Mouse (Mus musculus) midbrain, postnatal 0 days (tissue): ENCODE measurements around the gene Jpt1. TPM values are rescaled to one million over a fixed set of nuclear protein-coding genes. Genes with fewer than 3 reads are reported as not detected.

Experiments used
- ATAC-seq: fragments of 200-750 bp; cut with Nextera tagmentation; 2 replicates; pipeline ENCODE4 v1.8.0; 2017; ENCODE audit warnings: moderate number of reproducible peaks, mild to moderate bottlenecking, moderate TSS enrichment, moderate library complexity; ENCODE audit not compliant: low FRiP score
- DNase-seq: peaks from one replicate; pipeline ENCODE4 v3.0.0-alpha.2; 2015; ENCODE audit warnings: low spot score
- H3K27ac ChIP-seq: fragments of 300-500 bp; sonication (generic); 2 replicates; pipeline ENCODE4 v1.5.1; 2014; ENCODE audit warnings: low read depth, mild to moderate bottlenecking, low read length, mixed read lengths
- H3K27me3 ChIP-seq: fragments of 300-500 bp; sonication (generic); 2 replicates; pipeline ENCODE4 v1.6.1; 2014; ENCODE audit warnings: low read length, control low read depth, mixed read lengths; ENCODE audit not compliant: insufficient read depth
- H3K36me3 ChIP-seq: fragments of 300-500 bp; sonication (generic); 2 replicates; pipeline ENCODE4 v1.6.1; 2014; ENCODE audit warnings: low read length, control low read depth, mixed read lengths; ENCODE audit not compliant: insufficient read depth
- H3K4me1 ChIP-seq: fragments of 300-500 bp; sonication (generic); 2 replicates; pipeline ENCODE4 v1.6.1; 2014; ENCODE audit warnings: mild to moderate bottlenecking, control low read depth, antibody characterized with exemption, low read length, mixed read lengths; ENCODE audit not compliant: insufficient read depth
- H3K4me2 ChIP-seq: fragments of 300-500 bp; sonication (generic); 2 replicates; pipeline ENCODE4 v1.6.1; 2014; ENCODE audit warnings: low read depth, mild to moderate bottlenecking, low read length, mixed read lengths; ENCODE audit not compliant: poor library complexity, severe bottlenecking
- H3K4me3 ChIP-seq: fragments of 300-500 bp; sonication (generic); 2 replicates; pipeline ENCODE4 v1.5.1; 2014; ENCODE audit warnings: low read depth, mild to moderate bottlenecking, low read length, moderate library complexity
- H3K9ac ChIP-seq: fragments of 300-500 bp; sonication (generic); replicated peaks from 2 replicates; pipeline ENCODE4 v1.6.1; 2014; ENCODE audit warnings: mild to moderate bottlenecking, low read length, moderate library complexity, mixed read lengths; ENCODE audit not compliant: poor library complexity, severe bottlenecking
- H3K9me3 ChIP-seq: fragments of 300-500 bp; sonication (generic); 2 replicates; pipeline ENCODE4 v1.6.1; 2016; ENCODE audit warnings: low read length, control low read depth
- CTCF ChIP-seq: IDR thresholded peaks from 2 replicates; pipeline ENCODE4 v1.5.1; 2016; ENCODE audit warnings: antibody characterized with exemption, mild to moderate bottlenecking
- WGBS: fragments of 180-500 bp; shearing (Covaris S2); extraction: QIAGEN DNeasy Blood & Tissue Kit; methylation state at CpG from one replicate; pipeline ENCODE4 v1.1.7; 2014; 5-methylcytosine and 5-hydroxymethylcytosine counted together
- polyA plus RNA-seq: library from polyadenylated mRNA; unstranded; fragments of >200 nt; fragmentation: Nextera tagmentation; extraction: Ambion mirVana; gene quantifications from 2 replicates; pipeline ENCODE4 v1.2.1, GENCODE M21; 2015
- total RNA-seq: library from RNA; depleted of rRNA; stranded (reverse); fragments of >200 nt; gene quantifications from 2 replicates; pipeline ENCODE4 v1.2.3, GENCODE M21; 2014

The Jpt1 gene
- total and polyA plus RNA-seq, 2 experiments from 2014 or later, result 744 to 1,259 TPM

DNA sequence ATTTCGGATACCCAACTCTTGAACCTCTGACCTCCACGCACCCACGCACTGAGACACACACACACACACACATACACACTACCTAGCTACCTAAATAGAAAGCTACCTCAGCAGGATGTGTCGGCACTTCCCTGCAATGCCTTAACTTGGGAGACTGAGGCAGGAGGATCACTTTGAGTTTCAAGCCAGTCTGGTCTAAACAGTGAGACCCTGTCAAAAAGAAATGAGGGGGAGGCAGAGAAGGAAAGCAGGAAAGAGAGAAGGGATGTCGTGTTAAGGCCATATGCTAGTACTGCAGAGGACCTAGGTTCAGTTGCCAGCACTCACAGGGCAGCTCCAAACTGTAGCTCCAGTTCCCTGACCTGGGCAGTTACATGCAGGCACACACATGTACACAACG is 834 bp upstream of the Jpt1 start:
- WGBS, result 75% methylated on average over 6 of the region's 6 CpGs
- Histone ChIP-seq H3K4me3 (no peak overlapping the region), H3K27me3 (no peaks in the 10 kb centered on the region), H3K36me3 (no peaks in the 10 kb centered on the region), H3K9ac (no peak overlapping the region), H3K9me3 (no peaks in the 10 kb centered on the region), H3K4me2 (no peak overlapping the region), H3K4me1 (peaks cover 14% of the 10 kb centered on the region), H3K27ac (no peak overlapping the region)
- DNase-seq (no peak), ATAC-seq (no peak)
- no peak for TF ChIP-seq CTCF

DNA sequence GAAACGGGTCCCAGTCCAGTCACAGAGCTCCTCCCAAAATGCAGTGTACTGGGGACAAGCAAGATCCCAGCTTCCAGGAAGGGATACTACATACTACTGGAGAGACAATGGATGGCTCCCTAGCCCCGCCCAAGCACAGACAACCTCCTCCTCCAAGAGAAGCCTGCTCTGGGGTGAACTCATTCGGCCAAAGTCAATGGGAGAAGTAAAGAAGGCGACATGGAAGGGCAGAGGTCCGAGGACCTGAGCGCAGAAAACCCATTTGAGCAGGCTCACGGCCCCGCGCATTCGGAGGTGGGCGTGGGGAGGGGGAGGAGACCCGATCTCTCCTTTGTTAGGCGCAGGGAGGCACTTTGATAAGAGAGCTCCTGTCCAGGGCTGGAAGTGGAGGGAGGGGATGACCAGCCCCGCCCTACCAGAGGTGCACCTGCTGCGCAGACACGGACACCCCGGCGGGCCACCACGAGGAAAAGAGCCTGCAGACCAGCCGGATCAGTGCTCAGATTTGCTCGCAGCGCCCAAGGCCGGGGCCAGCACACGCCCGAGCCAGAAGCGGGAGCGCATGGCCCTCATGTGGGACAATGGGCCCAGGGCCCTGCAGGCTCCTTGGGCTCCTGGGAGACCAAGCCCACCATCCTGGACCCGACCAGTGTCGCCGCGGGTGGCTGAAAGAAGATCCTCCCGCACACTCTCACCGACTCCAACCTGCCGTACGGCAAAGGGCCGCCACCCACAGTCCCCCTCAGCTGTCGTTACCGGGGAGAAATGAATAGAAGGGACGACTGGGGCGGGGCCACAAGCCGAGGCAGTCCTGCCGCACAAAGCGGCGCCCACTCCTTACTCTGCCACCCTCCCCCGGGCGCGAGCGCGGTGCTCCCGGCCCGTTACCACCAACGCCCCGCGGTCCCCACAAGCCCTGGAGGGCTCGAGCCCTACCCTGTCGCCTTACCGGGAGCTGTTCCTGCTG is 633 bp downstream of the Jpt1 start:
- Histone ChIP-seq H3K36me3 (no peaks in the 10 kb centered on the region), H3K4me1 (peaks cover 19% of the 10 kb centered on the region), H3K4me3 (peak overlapping the region; percentile 99), H3K9ac (peak overlapping the region; percentile 97), H3K27me3 (no peaks in the 10 kb centered on the region), H3K27ac (peak overlapping the region; percentile 91), H3K4me2 (peak overlapping the region; percentile 76), H3K9me3 (no peaks in the 10 kb centered on the region)
- TF ChIP-seq CTCF, result no peak
- ATAC-seq (peak; percentile 60), DNase-seq (peak; percentile 54)
- under 1% methylated on average over 56 of the region's 57 CpGs for WGBS

DNA sequence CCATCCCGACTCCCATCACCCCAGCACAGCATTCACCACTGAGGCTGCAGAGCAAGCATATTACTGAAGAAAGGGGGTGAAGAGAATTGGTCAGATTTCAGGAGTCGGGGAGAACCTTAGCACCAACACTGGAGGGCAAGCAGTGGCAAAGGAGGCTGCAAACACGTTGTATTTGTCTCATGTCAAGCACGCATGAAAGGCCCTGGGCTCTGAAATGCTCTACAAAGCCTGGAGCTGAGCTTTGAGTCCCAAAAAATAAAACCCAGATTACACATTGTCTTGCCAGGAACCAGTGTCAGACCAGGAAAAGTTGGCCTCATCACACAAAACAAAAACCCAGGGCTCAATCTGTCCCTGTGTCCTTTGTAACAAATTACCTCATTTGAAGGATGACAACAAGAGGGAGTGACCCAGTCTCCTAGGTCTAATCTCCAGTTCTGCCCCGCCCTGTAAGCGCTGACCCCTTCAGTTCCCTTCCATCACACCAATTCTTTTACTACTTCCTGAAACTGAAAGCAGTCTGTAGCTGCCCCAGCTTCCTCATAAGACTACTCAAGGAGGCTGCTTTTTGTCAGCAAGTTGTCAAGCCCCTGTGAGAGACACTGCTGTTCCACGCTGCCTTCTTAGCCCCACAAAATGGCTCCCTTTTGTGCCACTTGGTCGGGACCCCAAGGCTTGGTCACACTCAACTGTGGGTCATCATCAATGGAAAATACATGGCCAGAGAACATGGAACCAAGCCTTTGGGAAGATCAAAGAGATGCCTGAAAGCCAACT is 1.6 kb downstream of the Jpt1 start:
- H3K36me3 ChIP-seq, result no peaks in the 10 kb centered on the region
- peak; percentile 36 for DNase-seq
- 4% methylated on average over 8 of the region's 8 CpGs for WGBS
- H3K4me3 ChIP-seq, result peak overlapping the region; percentile 99
- no peak for TF ChIP-seq CTCF
- no peaks in the 10 kb centered on the region for H3K9me3 ChIP-seq
- peak overlapping the region; percentile 76 for H3K4me2 ChIP-seq
- H3K9ac ChIP-seq, result peak overlapping the region; percentile 97
- no peak for ATAC-seq
- H3K4me1 ChIP-seq, result peaks cover 19% of the 10 kb centered on the region
- no peaks in the 10 kb centered on the region for H3K27me3 ChIP-seq
- peak overlapping the region; percentile 91 for H3K27ac ChIP-seq

DNA sequence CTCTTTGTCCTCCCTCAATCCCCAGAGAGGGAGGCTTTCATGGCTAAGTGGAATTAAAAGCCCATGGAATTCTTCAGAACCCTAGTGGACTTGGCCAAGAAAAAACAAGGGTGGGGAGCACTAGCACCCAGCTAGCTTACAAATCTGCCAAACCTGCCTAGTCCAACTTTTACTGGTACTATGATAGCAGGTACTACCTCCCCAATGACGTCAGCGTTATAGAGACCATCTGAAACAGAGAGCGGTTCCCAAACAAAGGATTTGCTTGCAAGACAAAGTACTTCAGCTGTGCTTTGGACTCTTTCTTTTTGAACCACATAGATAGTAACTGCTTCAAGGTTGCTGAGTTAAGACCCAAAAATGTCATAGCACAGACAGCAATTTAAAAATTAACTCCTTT is 2.2 kb downstream of the Jpt1 start:
- DNase-seq, result peak; percentile 68
- WGBS, result 9% methylated on average over 3 of the region's 3 CpGs
- peak overlapping the region; percentile 91 for H3K27ac ChIP-seq

DNA sequence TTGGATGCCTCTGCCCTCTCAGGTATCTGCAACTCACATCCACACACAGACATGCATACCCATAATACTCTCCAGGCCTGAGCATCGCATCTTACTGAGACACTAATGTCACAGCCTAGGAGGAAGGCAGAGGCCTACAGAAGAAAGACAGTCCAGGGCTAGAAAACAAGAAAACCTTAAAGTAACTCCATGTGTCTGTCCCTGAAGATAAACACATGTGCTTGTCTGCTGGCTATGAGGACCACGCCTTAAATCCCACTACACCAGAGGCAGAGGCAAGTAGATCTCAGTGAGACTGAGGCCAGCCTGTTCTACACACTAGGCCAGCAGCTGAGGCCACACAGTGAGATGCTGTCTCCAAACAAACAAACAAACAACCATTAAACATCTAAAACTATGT is 3.1 kb downstream of the Jpt1 start:
- H3K9ac ChIP-seq, result peak overlapping the region; percentile 97
- no peaks in the 10 kb centered on the region for H3K36me3 ChIP-seq
- TF ChIP-seq CTCF, result no peak
- no peaks in the 10 kb centered on the region for H3K9me3 ChIP-seq
- H3K27ac ChIP-seq, result no peak overlapping the region
- H3K27me3 ChIP-seq, result no peaks in the 10 kb centered on the region
- peak overlapping the region; percentile 76 for H3K4me2 ChIP-seq
- peaks cover 19% of the 10 kb centered on the region for H3K4me1 ChIP-seq
- peak overlapping the region; percentile 99 for H3K4me3 ChIP-seq
- DNase-seq, result peak; percentile 2
- ATAC-seq, result no peak
- WGBS, result 34% methylated on average over 2 of the region's 2 CpGs

More for the DNA sequence above, 2.2 kb downstream of the Jpt1 start:
- Histone ChIP-seq H3K9ac (peak overlapping the region; percentile 97), H3K4me2 (peak overlapping the region; percentile 76), H3K4me3 (peak overlapping the region; percentile 99), H3K27me3 (no peaks in the 10 kb centered on the region), H3K36me3 (no peaks in the 10 kb centered on the region), H3K9me3 (no peaks in the 10 kb centered on the region), H3K4me1 (peaks cover 19% of the 10 kb centered on the region)
- no peak for TF ChIP-seq CTCF
- ATAC-seq, result no peak
